Mouse (Mus musculus) kidney, embryonic 15.5 days (tissue): ENCODE measurements around the gene Nupr1. TPM values are rescaled to one million over a fixed set of nuclear protein-coding genes. Genes with fewer than 3 reads are reported as not detected.
"Not testable (repeated sequence)": the region's sequence is repeated elsewhere in the genome, so short reads cannot be mapped to it uniquely, and the experiment has no call there.

Experiments
- ATAC-seq: fragments of 200-750 bp; cut with Nextera tagmentation; replicated peaks from 2 replicates; pipeline ENCODE4 v1.8.0; 2017; ENCODE audit warnings: moderate TSS enrichment; ENCODE audit not compliant: low FRiP score
- H3K27ac ChIP-seq: fragments of 300-500 bp; sonication (generic); 2 replicates; pipeline ENCODE4 v1.5.1; 2015; ENCODE audit warnings: mild to moderate bottlenecking, inconsistent platforms
- H3K27me3 ChIP-seq: fragments of 300-500 bp; sonication (generic); 2 replicates; pipeline ENCODE4 v1.6.1; 2015; ENCODE audit warnings: inconsistent platforms
- H3K36me3 ChIP-seq: fragments of 300-500 bp; sonication (generic); 2 replicates; pipeline ENCODE4 v1.6.1; 2015; ENCODE audit warnings: inconsistent platforms
- H3K4me1 ChIP-seq: fragments of 300-500 bp; sonication (generic); 2 replicates; pipeline ENCODE4 v1.6.1; 2015; ENCODE audit warnings: inconsistent platforms
- H3K4me2 ChIP-seq: fragments of 300-500 bp; sonication (generic); 2 replicates; pipeline ENCODE4 v1.6.1; 2015; ENCODE audit warnings: moderate library complexity, mild to moderate bottlenecking, inconsistent platforms
- H3K4me3 ChIP-seq: fragments of 300-500 bp; sonication (generic); replicated peaks from 2 replicates; pipeline ENCODE4 v1.5.1; 2015; ENCODE audit warnings: mild to moderate bottlenecking, inconsistent platforms
- H3K9ac ChIP-seq: fragments of 300-500 bp; sonication (generic); 2 replicates; pipeline ENCODE4 v1.6.1; 2015; ENCODE audit warnings: mild to moderate bottlenecking, inconsistent platforms
- H3K9me3 ChIP-seq: fragments of 300-500 bp; sonication (generic); replicated peaks from 2 replicates; pipeline ENCODE4 v1.6.1; 2016; ENCODE audit warnings: inconsistent platforms
- WGBS: fragments of 180-500 bp; shearing (Covaris S2); methylation state at CpG from one replicate; pipeline ENCODE4 v1.1.7; 2015; ENCODE audit warnings: mixed read lengths; 5-methylcytosine and 5-hydroxymethylcytosine counted together
- polyA plus RNA-seq: library from polyadenylated mRNA; unstranded; fragments of >200 nt; fragmentation: Nextera tagmentation; extraction: Ambion mirVana; gene quantifications from 2 replicates; pipeline ENCODE4 v1.2.1, GENCODE M21; 2015

Gene Nupr1
- polyA plus RNA-seq, 1 experiment from 2014 or later: 9.7 TPM

GRCm38 (mm10) chr7:126663646-126664045 is 33.0 kb upstream of the Nupr1 start:
- Histone ChIP-seq H3K9ac (no peak overlapping the region), H3K9me3 (no peaks in the 10 kb centered on the region), H3K27me3 (no peaks in the 10 kb centered on the region), H3K27ac (no peak overlapping the region; the same call in 1 of the 2 replicates), H3K4me3 (no peak overlapping the region), H3K4me1 (no peaks in the 10 kb centered on the region), H3K36me3 (peaks cover 54% of the 10 kb centered on the region), H3K4me2 (no peak overlapping the region)
- no peak for ATAC-seq
- 68% methylated on average over 8 of the region's 8 CpGs for WGBS

GRCm38 (mm10) chr7:126659771-126660170 is 29.1 kb upstream of the Nupr1 start:
- no peaks in the 10 kb centered on the region for H3K27me3 ChIP-seq
- no peaks in the 10 kb centered on the region for H3K4me1 ChIP-seq
- no peak overlapping the region for H3K4me3 ChIP-seq
- H3K36me3 ChIP-seq: peaks cover 25% of the 10 kb centered on the region; the same call in 1 of the 2 replicates
- no peak overlapping the region for H3K27ac ChIP-seq
- 84% methylated on average over 3 of the region's 3 CpGs for WGBS
- H3K9me3 ChIP-seq: no peaks in the 10 kb centered on the region
- ATAC-seq: no peak
- no peak overlapping the region for H3K4me2 ChIP-seq
- no peak overlapping the region for H3K9ac ChIP-seq

GRCm38 (mm10) chr7:126657522-126657921 is 26.9 kb upstream of the Nupr1 start:
- Histone ChIP-seq H3K9me3 (no peaks in the 10 kb centered on the region), H3K27me3 (no peaks in the 10 kb centered on the region), H3K4me2 (no peak overlapping the region), H3K4me3 (no peak overlapping the region), H3K36me3 (peaks cover 10% of the 10 kb centered on the region; the same call in 1 of the 2 replicates), H3K9ac (no peak overlapping the region), H3K27ac (no peak overlapping the region), H3K4me1 (no peaks in the 10 kb centered on the region)
- WGBS: 82% methylated on average over 1 of the region's 1 CpGs
- no peak for ATAC-seq

- Histone ChIP-seq H3K9me3 (no peaks in the 10 kb centered on the region), H3K27ac (peak overlapping the region; percentile 71), H3K4me1 (0 out of 2 replicates have a peak, but pooled peaks cover 1% of the 10 kb centered on the region), H3K27me3 (no peaks in the 10 kb centered on the region), H3K4me3 (no peak overlapping the region), H3K4me2 (no peak overlapping the region), H3K36me3 (no peaks in the 10 kb centered on the region; the same call in 1 of the 2 replicates), H3K9ac (no peak overlapping the region)
- no peak for ATAC-seq
- WGBS: 82% methylated on average over 3 of the region's 3 CpGs
Observed at GRCm38 (mm10) chr7:126655695-126656094, 25.0 kb upstream of the Nupr1 start.

GRCm38 (mm10) chr7:126653991-126654390 is 23.3 kb upstream of the Nupr1 start:
- Histone ChIP-seq H3K9ac (no peak overlapping the region), H3K9me3 (no peaks in the 10 kb centered on the region), H3K4me1 (peaks cover 12% of the 10 kb centered on the region), H3K36me3 (no peaks in the 10 kb centered on the region; the same call in 1 of the 2 replicates), H3K4me2 (no peak overlapping the region), H3K4me3 (no peak overlapping the region), H3K27ac (no peak overlapping the region), H3K27me3 (no peaks in the 10 kb centered on the region)
- ATAC-seq: no peak
- 79% methylated on average over 2 of the region's 2 CpGs for WGBS

GRCm38 (mm10) chr7:126650852-126651251 is 20.2 kb upstream of the Nupr1 start:
- no peak for ATAC-seq
- WGBS: 60% methylated on average over 2 of the region's 2 CpGs
- H3K27ac ChIP-seq: no peak overlapping the region

GRCm38 (mm10) chr7:126649231-126650051 is 18.8 kb upstream of the Nupr1 start, which contains the start of gene Sgf29:
Gene Sgf29 (plus strand): TSS chr7:126649309.
- Histone ChIP-seq H3K27me3 (no peaks in the 10 kb centered on the region), H3K27ac (peak within 1 kb of the TSS; percentile 99), H3K4me3 (peak within 1 kb of the TSS; percentile 77), H3K36me3 (no peaks in the 10 kb centered on the region), H3K4me2 (peak within 1 kb of the TSS; percentile 81), H3K4me1 (peaks cover 12% of the 10 kb centered on the region), H3K9ac (peak within 1 kb of the TSS; percentile 75), H3K9me3 (no peaks in the 10 kb centered on the region)
- peak; percentile 98 for ATAC-seq
- WGBS: under 1% methylated on average over 57 of the region's 57 CpGs

More at GRCm38 (mm10) chr7:126650852-126651251, 20.2 kb upstream of the Nupr1 start:
- no peaks in the 10 kb centered on the region for H3K9me3 ChIP-seq
- no peak overlapping the region for H3K9ac ChIP-seq
- no peak overlapping the region for H3K4me2 ChIP-seq
- no peaks in the 10 kb centered on the region for H3K36me3 ChIP-seq
- H3K4me1 ChIP-seq: peaks cover 12% of the 10 kb centered on the region
- no peak overlapping the region for H3K4me3 ChIP-seq
- no peaks in the 10 kb centered on the region for H3K27me3 ChIP-seq

GRCm38 (mm10) chr7:126648486-126648885 is 17.8 kb upstream of the Nupr1 start:
- Histone ChIP-seq H3K27me3 (no peaks in the 10 kb centered on the region), H3K27ac (no peak overlapping the region), H3K4me3 (peak overlapping the region; percentile 77), H3K9me3 (no peaks in the 10 kb centered on the region), H3K9ac (no peak overlapping the region), H3K36me3 (no peaks in the 10 kb centered on the region), H3K4me2 (peak overlapping the region; percentile 81), H3K4me1 (peaks cover 12% of the 10 kb centered on the region)
- WGBS: 81% methylated on average over 4 of the region's 4 CpGs
- ATAC-seq: no peak

- no peak for ATAC-seq
- Histone ChIP-seq H3K4me3 (no peak overlapping the region), H3K9ac (no peak overlapping the region), H3K4me1 (peaks cover 11% of the 10 kb centered on the region), H3K36me3 (no peaks in the 10 kb centered on the region), H3K4me2 (no peak overlapping the region), H3K27me3 (no peaks in the 10 kb centered on the region), H3K27ac (peak overlapping the region; percentile 59), H3K9me3 (no peaks in the 10 kb centered on the region)
- WGBS: 40% methylated on average over 5 of the region's 5 CpGs
Observed at GRCm38 (mm10) chr7:126645708-126646107, 15.0 kb upstream of the Nupr1 start.

GRCm38 (mm10) chr7:126644914-126645313 is 14.3 kb upstream of the Nupr1 start:
- H3K27me3 ChIP-seq: no peaks in the 10 kb centered on the region
- H3K4me2 ChIP-seq: no peak overlapping the region
- no peaks in the 10 kb centered on the region for H3K36me3 ChIP-seq
- no peaks in the 10 kb centered on the region for H3K9me3 ChIP-seq
- H3K27ac ChIP-seq: no peak overlapping the region
- no peak overlapping the region for H3K4me3 ChIP-seq
- ATAC-seq: no peak
- H3K9ac ChIP-seq: no peak overlapping the region
- peaks cover 3% of the 10 kb centered on the region for H3K4me1 ChIP-seq

GRCm38 (mm10) chr7:126644345-126644744 is 13.7 kb upstream of the Nupr1 start:
- H3K27me3 ChIP-seq: no peaks in the 10 kb centered on the region
- no peak overlapping the region for H3K27ac ChIP-seq
- no peaks in the 10 kb centered on the region for H3K36me3 ChIP-seq
- H3K4me3 ChIP-seq: no peak overlapping the region
- no peak overlapping the region for H3K4me2 ChIP-seq
- ATAC-seq: no peak
- no peak overlapping the region for H3K9ac ChIP-seq
- WGBS: 55% methylated on average over 3 of the region's 3 CpGs
- no peaks in the 10 kb centered on the region for H3K4me1 ChIP-seq
- H3K9me3 ChIP-seq: no peaks in the 10 kb centered on the region

- 61% methylated on average over 3 of the region's 3 CpGs for WGBS
- ATAC-seq: not testable (repeated sequence)
Observed at GRCm38 (mm10) chr7:126643244-126643617, 12.6 kb upstream of the Nupr1 start.

More at GRCm38 (mm10) chr7:126643244-126643617, 12.6 kb upstream of the Nupr1 start:
- H3K36me3 ChIP-seq, H3K4me2 ChIP-seq, H3K27me3 ChIP-seq, H3K4me1 ChIP-seq, H3K9me3 ChIP-seq, H3K27ac ChIP-seq, H3K9ac ChIP-seq, H3K4me3 ChIP-seq: not testable (repeated sequence)
